Mouse (Mus musculus): ENCODE data around the gene Gm49318. TPM values are rescaled to one million over a fixed set of nuclear protein-coding genes. Genes with fewer than 3 reads are reported as not detected.
"Not testable (repeated sequence)": the region's sequence is repeated elsewhere in the genome, so short reads cannot be mapped to it uniquely, and the experiment has no call there.

Gm49318 gene
- under 1 TPM in 1 of 2 experiments, not detected in 1; 0.55 TPM for total RNA-seq (2021)
- long read RNA-seq, experiment 1, result 0 reads
- long read RNA-seq, experiment 2, result 0 reads

DNA sequence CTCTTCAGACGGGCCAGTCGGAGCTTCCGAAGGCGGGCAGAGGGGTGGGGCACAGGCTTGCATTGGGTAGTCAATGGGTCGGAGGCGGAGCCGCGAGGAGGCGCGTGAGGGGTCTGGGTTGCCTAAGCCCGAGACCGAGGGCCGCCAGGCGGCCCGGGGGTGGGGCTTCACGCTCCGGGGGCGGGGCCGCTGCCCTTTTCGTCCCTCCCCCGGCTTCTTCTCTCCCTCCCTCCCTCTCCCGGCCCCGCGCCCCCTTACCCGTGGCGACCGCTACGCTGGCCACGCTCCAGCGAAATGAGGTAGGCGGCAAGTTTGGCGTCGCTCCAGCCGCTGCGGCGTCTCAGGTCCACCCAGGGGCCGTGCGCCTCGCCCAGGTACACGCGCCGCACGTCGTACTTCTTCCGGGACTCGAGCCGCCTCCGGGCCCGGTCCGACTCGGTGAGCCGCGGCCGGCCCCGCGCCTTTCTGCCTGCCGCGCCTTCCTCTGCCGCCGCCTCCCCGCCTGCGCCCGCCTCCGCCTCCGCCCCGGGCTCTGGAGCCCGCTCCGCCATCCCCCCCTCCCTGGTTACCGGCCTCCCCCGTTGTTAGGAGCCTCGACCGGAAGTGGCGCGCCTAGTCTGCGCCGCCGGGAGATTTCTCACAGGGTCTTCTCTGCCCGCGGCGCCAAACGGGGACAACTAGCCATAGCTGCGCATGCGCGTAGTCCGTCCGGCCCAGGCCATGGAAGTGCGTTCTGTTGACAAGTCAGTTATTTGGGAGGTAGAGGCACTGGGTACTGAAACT is at the start of gene Gm49318, which contains the start of gene Zfp653:
TSS of gene Gm49318 (minus strand) at position 469 of the 783 bp plus-strand sequence.
TSS of gene Zfp653 (minus strand) at position 586 of the 783 bp plus-strand sequence.
- peak; percentile 97 for DNase-seq

DNA sequence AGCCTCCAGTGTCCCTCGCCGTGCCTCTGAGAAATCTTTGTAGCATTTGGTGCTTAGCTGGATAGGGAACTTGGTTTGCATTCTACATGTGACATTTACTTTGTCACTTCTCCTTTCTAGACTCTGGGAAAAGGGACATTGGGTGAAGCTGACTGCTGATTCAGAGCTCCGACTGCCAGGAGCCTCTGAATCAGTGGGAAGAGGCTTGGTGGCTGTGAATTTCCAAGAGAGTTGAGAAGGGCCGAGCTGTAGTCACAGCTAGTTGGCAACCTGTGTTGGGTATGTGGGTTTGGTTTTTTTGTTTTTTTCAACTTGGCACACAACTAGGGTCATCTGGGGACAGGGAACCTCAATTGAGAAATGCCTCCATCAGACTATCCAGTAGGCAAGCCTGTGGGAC is 48.5 kb upstream of the Gm49318 start:
- peak in 1 of 2 experiments; percentile 54 for DNase-seq

DNA sequence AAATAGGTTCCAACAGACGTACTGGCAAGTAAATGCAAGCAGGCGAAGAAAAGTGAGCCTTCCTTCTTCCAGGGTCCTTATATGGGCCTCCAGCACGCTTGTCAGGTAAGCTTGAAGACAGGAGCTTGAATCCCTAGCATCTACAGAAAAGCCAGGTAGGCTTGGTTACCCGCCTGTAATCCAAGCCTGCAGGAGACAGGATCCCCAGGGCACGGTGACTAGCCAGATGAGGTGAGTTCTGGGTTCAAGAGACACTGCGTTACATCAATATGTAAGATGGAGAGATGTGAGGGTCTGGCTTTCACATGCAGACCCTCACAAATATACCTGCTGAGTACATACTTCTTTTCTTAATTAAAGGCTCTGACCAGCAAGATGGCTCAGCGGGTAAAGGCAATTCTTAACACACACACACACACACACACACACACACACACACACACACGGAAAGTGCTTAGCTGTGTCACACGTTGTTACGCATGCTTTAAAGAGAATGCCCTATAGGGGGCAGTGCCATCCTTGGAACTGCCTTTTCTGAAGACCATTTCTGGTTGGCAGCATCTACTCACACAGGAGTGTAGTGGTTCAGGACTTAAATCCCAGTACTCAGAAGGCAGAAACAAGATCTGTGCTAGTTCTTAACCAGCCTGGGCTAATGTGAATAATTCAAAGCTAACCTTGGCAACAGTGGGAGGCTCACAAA is 46.8 kb upstream of the Gm49318 start:
- peak; percentile 56 to 59 for DNase-seq

DNA sequence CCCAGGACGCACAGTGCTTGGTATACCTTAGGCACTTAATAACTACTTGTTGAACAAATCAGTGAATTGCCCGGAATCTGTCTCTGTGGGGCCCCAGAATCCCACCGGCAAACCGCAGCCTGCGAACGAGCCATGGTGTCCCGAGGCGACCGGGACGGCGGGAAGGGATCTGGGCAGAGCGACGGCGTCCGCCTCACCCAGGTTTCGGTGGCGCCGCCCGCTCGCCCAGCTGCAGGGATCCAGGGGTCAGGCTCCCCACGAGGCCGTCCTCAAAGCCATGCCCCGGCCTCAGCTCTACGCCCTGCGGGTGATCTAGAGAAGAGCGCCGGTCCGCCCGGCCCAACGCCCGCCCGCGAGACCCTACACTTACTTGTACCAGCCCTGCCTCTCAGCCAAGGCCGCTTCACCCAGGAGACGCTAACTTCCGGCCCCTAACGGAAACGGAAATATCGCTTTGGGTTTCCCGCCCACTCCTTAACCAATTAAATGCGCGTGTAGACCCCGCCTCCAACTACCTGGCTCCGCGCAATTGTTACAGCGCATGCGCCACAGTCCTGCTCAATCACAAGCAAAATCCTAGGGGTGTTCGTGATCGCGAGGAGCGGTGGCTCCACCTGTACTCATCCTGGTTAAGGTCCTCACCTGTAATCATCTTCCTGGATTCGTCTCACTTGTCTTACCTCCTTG is 45.8 kb upstream of the Gm49318 start, which contains the start of gene Elof1:
TSS of gene Elof1 (minus strand) at position 433 of the 687 bp plus-strand sequence.
- peak; percentile 95 to 96 for DNase-seq

DNA sequence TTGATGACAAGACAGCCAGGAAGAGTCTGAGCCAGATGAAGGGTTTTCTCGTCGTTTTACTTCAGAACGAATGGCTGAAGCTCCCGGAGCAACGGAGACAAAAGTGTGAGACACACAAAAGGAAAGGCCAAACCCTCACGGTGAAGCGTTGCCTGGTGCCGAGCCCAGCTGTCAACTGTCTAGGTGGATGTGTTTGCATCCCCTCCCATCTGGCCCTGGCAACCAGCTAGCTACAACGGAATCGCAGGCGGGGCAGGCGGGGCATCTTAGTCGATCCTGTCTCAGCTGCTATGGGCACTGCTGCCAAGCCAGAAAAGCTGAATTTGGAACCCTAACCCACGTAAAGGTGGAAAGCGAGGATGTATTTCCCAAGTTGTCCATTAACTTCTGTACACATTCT is 45.0 kb upstream of the Gm49318 start:
- DNase-seq, result no peak

DNA sequence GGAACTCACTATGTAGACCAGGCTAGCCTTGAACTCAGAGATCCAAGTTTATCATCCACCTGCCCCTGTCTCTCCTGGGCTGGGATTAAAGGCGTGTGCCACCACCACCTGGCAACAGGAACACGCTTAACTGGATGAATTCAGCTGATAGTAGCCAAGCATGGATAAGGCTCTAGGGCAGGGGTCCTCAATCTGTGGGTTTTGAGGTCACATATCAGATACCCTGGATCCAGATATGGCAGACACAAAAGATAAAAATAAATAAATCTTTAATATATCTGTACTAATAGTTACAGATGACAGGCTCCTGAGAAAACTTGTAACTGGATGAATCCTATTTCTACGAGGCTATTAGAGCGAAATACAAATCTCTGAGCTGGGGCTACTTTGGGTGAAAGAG is 44.6 kb upstream of the Gm49318 start:
- DNase-seq, result no peak

DNA sequence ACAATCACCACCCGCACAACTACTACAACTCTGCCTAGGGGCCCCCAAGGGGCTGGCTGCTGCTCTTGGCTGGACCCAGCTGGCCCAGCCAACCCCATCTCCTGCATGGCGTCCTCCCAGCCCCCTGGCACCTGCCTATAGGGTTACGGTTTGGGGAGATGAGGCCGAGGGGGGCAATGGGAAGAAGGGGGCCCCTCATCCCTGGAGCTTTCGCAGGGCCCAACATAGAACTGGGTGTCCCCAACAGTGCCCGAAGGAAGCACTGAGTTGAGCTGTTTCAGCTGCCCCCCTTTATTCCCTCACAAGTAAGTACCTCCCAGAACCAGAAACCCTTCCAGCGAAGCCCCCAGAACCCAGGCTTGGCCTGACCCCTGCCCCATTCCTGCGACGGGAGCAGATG is 37.1 kb upstream of the Gm49318 start:
- no peak for DNase-seq

DNA sequence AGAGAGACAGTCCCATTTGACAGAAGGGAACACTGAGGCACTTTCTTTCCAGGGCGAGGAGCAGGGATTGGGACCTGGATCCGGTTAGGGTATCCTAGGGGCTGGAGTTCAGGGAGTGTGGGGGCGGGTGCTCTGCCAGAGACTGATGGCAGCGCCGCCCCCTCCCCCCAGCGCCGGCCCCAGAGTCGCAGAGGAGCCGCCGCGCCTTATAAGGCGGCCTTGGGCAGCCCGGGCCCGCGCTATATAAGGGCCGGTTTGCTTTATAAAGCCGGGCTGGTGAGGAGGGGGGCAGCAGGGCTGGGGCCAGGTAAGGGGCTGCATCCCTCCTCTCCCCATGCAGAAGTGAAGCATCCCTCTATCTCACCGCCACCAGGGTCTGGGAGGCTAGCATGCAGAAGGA is 28.9 kb upstream of the Gm49318 start:
- no peak for DNase-seq

DNA sequence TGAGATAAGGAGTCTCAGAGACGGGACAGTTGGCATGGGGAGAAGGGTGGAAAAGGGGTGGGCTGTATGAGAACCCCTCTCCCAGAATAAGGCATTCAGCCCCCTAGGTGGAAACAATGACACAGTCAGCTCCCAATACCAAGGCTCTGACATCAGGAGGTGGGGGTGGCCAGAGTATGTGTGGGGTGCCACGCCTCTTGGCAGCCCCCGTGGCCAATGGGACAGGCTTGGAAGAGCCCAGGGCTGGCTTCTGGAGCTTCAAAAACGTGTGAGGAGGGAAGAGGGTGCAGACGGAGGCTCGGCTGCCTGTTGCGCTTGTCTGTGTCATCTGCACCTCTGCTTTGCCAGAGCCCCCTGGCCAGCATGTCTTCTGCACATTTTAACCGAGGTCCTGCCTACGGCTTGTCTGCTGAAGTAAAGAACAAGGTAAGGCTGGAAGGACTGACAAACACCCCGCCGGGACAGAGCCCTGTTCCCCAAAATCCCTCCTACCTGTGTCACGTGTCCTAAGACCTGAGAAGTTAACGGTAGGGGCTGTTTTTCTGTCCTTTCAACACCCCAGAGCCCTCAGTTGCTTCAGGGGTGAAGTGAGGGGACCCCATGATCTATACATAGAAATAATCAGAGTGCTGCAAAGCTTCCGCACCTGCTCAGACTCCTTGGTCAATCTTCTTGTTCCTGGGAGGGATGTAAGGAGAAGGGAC is 28.1 kb upstream of the Gm49318 start, which contains the start of gene Cnn1:
TSS of gene Cnn1 (plus strand) at position 224 of the 704 bp plus-strand sequence.
- peak in 1 of 2 experiments; percentile 22 for DNase-seq

DNA sequence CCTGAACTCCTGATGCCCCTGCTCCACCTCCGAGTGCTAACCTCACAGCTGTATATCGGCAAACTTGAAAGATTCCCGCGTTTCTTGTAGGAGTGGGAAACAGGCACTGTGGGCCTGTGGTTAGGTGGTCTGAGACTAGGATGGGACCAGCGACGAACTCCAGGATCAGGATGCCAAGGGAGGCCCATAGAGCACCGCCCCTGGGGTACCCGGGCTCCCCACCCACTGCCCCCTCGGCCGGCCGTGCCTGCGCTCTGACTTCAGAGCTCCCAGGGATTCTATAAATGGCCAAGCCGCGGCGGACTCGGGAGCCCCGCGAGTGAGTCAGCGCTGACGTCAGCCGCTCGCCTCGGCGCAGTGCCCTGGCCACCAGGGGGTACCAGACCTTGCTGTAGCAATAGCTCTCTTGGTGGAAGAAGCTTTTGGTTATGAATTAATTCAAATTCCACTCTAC is 24.8 kb upstream of the Gm49318 start:
- peak; percentile 87 to 91 for DNase-seq

DNA sequence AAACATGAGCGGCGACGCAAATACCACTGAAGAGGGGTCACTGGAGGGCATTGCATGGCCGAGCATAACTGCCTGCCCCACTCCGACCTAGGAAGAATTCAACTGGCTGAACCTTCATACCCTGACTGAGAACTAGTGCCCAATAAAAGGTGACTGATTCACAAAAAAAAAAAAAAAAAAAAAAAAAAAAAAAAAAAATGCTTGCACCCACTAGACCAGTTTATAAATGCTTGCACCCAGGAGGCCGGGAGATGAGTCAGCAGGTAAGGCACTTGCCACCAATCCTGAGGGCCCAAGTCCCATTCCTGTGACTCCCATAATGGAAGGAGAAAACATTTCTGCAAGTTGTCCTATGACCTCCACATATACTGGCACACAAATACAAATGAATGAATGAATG is 21.7 kb upstream of the Gm49318 start:
- no peak for DNase-seq

DNA sequence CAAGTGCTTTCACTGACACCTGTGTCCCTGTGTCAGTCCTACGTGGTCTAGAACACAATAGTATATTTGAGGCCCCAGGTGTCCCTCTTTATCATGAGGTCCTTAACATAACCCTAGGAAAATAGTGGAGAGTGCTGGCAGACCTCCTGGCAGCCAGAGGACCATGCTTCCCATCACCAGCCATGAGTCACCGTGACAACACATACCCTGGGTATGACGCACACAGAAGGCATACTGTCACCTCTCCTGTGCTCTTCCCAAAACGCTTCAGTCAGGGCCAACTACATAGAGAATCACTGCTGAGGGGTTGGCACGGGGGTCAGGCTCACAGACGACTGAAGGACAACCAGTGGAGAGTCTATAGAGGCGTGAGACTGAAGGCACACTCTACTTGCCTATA is 18.9 kb upstream of the Gm49318 start:
- no peak for DNase-seq

DNA sequence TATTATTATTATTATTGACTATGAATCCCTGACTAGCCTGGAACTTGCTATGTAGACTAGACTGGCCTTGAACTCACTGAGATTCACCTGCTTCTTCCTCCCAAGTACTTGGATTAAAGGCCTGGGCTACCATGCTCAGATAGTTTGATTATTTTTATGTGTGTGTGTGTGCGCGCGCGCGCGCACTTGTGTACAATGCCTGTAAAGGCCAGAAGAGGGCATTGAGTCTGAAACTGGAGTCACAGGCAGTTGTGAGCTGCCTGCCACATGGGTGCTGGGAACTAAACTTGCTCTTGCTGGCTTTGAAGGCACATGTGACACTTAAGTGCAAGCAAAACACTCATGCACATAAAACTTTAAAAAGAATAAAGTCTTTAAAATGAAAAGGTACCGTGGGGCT is 18.2 kb upstream of the Gm49318 start:
- no peak for DNase-seq

DNA sequence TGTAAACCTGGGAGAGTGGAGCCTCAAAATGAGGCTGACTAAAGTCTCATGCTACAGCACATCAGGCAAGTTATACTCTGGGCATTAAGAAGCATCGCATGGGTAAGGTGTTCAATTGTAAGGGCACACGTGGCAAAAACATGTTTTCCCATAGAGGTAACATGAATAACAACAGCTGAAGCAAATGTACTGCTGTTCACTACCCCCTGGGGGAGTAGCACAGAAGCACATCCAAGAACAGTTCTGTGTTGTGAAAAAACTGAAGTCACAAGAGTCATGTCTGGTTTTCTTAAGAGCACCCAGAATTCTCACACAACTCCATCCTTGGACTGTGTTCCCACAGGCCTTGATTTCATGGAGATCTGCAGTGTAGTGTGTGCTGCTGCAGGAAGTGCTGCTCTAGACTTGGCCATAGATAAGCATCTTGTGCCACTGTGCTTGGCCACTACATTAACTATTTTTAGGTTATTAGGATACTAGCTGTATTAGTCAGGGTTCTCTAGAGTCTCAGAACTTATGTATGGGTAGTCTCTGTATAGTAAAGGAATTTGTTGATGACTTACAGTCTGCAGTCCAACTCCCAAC is 16.1 kb upstream of the Gm49318 start:
- DNase-seq, result no peak

DNA sequence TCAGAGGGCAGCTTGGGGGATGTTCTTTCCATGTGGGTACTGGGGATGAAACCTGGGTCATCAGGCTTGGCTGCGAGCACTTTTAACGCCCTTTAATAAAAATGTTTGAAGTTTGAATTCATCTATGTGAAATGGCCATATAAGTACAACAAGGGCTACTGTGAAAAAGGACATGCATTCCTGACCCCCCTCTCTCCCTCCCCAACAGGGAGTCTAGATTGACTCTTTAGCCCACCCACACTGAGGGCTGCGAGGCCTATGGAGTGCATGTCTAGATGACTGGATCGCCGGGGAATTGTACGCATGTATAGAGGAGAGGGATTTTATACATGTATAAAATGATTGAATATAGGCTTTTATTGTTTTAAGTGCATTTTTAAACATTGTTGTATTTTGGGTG is 15.0 kb upstream of the Gm49318 start:
- DNase-seq, result no peak

DNA sequence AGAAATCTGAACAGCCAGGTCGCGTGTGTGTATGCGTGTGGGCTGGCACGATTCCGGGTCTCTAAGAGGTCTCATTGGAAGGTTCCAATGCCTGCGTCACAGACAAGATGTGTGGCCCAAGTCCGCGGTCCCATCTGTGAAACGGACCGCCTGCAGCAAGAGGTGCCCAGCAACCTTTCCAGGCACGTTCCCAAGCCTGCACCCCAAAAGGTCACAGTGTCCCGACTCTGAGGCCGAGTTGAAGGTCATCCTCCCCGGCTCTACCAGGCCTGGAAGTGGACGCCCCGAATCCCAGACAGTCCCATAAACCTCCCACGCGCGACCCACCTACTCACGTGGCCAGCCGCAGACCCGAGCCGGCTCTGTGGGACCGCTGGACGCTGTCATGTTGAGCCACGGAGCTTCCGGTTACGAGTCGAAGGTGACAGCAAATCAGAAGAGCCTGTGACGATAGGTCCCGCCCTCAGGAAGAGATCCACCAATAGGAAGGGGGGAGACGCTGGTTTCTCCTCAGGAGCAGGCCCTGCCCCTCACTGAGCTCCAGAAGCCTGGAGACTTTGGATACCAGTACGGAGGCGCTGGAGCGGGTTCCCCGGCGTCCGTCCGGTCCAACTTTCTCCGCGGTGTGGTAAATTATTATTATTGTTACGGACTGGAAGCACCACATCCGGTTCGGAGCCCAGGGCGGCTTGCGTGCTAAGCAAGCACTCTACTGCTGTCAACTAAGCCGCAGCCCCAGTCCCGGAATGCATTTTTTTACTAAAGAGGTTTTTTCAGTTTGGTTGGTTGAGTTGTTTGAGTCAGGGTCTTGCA is 14.2 kb upstream of the Gm49318 start, which contains the start of gene Ecsit:
TSS of gene Ecsit (minus strand) at position 417 of the 813 bp plus-strand sequence.
- peak; percentile 96 to 98 for DNase-seq

DNA sequence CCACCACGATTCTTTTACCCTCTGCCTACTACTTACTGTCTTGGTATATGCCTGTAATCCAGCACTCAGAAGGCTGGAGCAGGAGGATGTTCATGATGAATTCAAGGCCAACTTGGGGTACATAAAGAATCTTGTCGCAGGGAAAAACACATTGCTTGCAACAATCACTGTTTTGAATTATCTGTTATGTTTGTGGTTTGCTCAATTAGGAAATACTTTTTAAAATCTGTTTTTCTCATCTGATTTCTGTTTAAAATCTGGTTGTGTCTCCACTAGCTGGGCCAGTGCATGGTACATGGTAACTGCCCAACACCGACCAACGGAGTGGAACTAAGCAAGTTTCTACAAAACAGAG is 13.6 kb upstream of the Gm49318 start:
- no peak for DNase-seq

DNA sequence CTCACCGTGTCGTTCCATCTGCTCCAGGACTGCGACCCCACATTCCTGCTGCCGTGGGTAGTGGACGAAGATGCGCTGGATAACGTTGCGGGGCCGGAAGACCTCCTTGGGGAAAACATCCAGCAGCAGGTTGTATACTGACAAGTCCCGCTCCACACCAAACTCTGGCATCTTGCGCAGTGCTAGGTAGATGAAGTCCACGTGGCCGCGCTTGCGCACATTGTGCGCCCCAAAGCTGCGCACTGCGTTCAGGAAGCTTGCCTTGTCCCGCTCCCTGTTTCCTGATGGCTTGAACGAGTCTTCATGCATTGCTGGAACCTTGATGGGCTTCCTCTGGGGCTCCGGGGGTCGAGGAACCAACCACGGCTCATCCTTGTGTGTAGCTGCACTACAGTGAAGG is 5.2 kb upstream of the Gm49318 start:
- no peak for DNase-seq

DNA sequence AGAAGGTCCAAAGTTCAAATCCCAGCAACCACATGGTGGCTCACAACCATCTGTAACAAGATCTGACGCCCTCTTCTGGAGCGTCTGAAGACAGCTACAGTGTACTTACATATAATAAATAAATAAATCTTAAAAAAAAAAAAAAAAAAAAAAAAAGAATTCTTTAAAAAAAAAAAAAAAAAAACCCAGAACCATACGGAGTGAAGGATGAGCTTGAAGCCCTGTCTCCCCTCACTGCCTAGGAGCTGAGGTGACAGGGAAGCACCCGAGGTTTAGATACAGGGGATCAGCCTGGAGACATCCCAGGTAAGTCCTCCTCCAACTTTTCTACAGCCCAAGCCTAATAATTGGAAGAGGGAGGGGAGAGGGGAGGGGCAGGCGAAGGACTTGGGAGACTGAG is 4.7 kb upstream of the Gm49318 start:
- not testable (repeated sequence) for DNase-seq

DNA sequence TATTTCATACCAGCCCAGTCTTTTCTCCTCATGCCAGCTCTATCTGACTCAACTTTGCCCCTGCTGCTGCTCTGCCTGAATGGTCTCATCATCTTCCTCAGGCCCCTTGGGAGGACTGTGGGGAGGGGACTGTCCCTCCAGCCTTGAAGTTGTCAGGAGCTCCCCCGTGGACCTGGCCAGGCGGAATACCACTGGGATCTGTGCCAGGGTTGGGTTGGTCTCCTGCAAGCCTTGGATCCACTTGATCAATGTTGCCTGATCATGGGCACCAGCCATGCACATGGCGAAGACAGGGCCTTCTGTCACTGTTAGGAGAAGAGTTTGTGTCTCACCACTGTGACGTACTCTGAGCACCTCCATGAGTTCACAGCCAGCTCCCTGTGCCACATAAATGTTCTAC is 1.2 kb upstream of the Gm49318 start:
- DNase-seq, result no peak

Measured in heart, adult 18-20 months (tissue).